Mouse (Mus musculus) left cerebral cortex, postnatal 14 days (tissue): Measurements from ENCODE around the gene Vps52. TPM values are rescaled to one million over a fixed set of nuclear protein-coding genes. Genes with fewer than 3 reads are reported as not detected.
"Not testable (repeated sequence)": the region's sequence is repeated elsewhere in the genome, so short reads cannot be mapped to it uniquely, and the experiment has no call there.

Experiments
- DNase-seq, 2 experiments: peaks; one replicate each; pipeline ENCODE4 v3.0.0; 2021 to 2022; ENCODE audit warnings: low spot score in 2 of 2, mixed read lengths in 1 of 2
- intact Hi-C: fragments of 180-260 bp; cut with DNase I; formaldehyde crosslinking; loops from one replicate; pipeline ENCODE4 v1.15.1; 2025
- total RNA-seq, 2 experiments: library from RNA; stranded (reverse); gene quantifications; 2 replicates each; pipeline ENCODE4 v1.2.3; 2021

Gene Vps52
- total RNA-seq, 2 experiments from 2014 or later: 80.3 to 83.6 TPM

DNA sequence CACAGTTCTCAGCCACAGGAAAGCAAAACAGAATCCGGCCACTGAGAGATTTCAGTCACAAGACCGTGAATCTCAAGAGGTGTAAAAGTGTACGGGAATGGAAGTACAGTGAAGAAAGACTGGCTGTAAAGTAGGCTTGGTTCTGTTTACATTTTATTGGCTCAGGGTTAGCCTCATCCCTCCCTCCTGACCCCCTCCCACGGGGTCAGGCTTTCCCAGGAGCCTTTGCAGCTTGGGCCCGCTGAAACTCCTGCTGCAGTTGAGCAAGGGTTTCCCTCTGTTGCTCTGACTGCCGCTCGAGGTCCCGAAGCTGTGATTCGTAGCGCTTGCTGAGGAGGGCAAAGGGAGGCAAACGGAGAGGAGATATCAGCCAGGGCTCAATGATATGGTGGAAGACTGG, 16.8 kb upstream of the Vps52 start:
- DNase-seq: no peak
- intact Hi-C loops: no loop called here

- peak; percentile 87 to 90 for DNase-seq
- intact Hi-C loops: no loop called here
Measured at GRCm38 (mm10) chr17:33940206-33940805, 15.3 kb upstream of the Vps52 start, which contains the start of the genes Pfdn6 and Wdr46. Pfdn6 (minus strand) TSS chr17:33940343. Wdr46 (plus strand) TSS chr17:33940660.

- no peak for DNase-seq
- intact Hi-C loops: no loop called here
Measured at GRCm38 (mm10) chr17:33940981-33941380, 14.6 kb upstream of the Vps52 start.

DNA sequence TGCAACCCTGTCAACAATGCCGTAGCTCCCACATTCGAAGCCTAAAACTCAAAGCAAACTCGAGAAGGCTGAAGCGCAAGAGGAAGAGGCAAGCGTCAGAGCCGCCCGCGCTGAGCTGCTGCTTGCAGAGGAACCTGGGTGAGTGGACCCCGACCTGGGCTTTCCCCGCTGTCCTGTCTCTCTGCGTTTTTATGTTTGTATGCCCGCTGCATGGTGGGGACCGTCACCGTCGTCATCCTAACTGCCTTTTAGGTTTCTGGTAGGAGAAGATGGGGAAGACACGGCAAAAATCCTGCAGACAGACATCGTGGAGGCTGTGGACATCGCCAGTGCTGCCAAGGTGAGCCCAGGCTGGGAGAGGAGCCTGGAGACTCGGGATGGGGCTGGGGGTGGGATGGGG, 14.2 kb upstream of the Vps52 start:
- intact Hi-C loops: no loop called here
- DNase-seq: no peak

- DNase-seq: no peak
- intact Hi-C loops: no loop called here
Measured at GRCm38 (mm10) chr17:33943454-33943853, 12.2 kb upstream of the Vps52 start.

DNA sequence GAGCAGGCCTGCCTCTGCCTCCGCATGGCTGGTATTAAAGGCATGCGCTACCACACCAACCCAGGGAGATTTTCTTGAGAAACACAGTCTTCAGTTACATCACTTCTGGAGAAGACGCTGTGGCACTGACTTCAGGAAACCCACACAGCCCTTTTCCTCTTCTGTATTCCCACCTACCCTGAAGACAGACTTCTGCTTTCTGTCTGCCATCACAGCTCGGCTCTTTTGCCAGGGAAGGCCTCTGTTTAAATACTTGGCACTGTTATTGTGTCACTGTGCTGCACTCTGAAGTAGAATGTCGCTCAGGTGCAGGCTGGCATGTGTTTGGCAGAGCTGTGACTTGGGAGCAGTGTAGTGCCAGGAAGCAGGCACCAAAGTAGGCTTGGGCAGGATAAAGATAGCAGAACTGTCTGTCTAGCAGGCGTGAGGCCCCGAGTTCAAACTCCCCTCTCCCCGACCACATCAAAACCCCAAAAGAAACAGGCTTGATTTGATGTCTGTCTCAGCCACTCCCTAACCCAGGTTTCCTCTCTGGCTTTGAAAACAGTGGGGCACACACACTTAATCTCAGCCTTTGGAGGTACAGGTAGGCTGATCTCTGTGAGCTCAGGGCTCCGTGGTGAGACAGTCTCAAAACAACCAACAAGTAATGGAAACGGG, 8.1 kb upstream of the Vps52 start:
- intact Hi-C loops: no loop called here
- no peak for DNase-seq

DNA sequence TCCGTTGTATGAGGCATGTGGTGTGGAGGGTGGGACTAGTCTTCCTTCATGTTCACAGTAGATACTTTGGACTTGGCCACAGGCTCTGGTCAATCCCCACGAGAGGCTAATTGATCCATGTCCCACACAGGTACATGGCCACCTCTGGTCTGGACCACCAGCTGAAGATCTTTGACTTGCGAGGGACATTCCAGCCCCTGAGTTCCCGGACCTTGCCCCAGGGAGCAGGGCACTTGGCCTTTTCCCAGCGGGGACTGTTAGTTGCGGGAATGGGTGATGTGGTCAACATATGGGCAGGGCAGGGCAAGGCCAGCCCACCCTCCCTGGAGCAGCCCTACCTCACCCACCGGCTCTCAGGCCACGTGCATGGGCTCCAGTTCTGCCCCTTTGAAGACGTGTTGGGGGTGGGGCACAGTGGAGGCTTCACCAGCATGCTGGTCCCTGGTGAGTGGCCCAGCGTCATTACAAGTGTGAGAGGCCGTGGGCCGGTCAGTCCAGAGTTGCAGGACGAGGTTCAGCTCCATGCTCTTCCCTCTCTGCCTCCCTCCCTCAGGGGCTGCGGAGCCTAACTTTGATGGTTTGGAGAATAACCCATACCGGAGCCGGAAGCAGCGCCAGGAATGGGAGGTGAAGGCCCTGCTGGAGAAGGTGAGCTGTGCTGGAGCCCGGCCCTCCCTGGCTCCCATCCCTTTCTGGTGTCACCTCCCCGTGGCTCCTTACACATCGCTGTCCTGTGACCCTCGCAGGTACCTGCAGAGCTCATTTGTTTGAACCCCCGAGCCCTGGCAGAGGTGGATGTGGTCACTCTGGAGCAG, 7.3 kb upstream of the Vps52 start:
- no peak for DNase-seq
- intact Hi-C loops: no loop called here

DNA sequence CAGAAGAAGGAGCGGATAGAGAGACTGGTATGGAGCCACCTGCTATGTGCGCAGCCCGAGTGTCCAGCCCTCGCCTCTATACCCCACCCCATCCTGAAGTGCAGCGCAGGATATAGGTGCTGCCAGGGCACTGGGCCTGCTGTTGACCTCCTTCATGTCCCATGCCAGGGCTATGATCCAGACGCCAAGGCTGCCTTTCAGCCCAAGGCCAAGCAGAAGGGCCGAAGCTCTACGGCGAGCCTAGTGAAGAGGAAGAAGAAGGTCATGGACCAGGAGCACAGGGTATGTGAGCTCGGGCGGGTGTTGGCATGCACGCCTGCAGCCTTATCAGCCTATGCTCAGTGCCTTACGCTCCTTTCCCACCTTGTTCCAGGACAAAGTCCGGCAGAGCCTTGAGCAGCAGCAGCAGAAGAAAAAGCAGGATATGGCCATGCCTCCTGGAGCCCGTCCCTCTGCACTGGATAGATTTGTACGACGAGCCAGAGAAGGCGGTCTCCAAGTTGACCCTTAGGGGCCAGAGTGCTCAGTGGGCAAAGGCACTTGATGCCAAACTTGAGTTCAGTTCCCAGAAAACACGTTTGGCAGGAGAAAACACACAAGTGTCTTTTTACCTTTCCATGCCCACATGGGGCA, 6.6 kb upstream of the Vps52 start:
- intact Hi-C loops: no loop called here
- DNase-seq: no peak

GRCm38 (mm10) chr17:33950131-33950625, 5.4 kb upstream of the Vps52 start:
- intact Hi-C loops: no loop called here
- no peak for DNase-seq

DNA sequence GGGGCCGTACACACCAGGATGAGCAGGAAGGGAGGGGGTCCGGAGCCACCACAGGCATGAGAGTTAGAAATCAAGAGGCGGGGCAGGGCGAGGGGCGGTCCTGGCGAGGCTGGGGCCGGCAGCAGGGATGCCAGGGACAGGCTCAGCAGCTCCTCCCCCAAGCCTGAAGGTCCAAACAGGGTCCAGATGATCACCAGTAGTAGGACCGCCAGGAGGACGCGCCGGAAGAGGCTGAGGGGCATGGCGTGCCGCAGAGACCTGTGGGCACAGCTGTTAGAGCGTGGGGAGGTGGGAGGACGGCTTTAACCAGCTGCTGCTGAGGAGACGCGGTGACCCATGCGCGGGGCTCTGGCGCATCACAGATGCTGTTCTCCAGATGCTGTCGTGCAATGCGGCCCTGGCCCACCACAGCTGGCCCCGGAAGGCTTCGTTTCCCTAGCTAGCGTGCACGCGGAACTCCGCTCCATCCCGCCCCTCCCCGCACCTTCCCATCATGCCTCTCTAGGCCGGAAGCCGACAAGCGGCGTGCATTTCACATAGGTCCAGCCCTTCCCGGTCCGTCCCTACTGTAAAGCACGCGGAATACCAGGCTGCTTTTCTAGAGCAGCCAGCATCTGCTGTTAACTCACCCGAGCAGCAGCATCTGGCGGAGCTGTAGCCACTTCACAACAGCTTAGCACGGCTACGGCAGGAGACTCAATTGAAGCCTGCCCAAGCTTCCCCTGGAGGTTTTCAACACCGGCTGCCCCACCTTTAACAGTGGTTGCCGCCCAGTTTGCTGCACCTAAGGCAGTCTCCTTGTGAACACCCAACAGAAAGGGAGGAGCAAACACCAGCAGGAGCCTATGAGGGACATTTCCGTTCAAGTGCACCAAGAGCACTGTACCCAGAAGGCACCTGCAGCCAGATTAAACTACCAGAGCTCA, 4.3 kb upstream of the Vps52 start, which contains the start of gene B3galt4:
Gene B3galt4, minus strand, starts transcription at position 468 of the 926 bp plus-strand sequence.
- intact Hi-C loops: no loop called here
- peak; percentile 83 to 86 for DNase-seq

- intact Hi-C loops, DNase-seq: not testable (repeated sequence)
Measured at GRCm38 (mm10) chr17:33952015-33952414, 3.6 kb upstream of the Vps52 start.

DNA sequence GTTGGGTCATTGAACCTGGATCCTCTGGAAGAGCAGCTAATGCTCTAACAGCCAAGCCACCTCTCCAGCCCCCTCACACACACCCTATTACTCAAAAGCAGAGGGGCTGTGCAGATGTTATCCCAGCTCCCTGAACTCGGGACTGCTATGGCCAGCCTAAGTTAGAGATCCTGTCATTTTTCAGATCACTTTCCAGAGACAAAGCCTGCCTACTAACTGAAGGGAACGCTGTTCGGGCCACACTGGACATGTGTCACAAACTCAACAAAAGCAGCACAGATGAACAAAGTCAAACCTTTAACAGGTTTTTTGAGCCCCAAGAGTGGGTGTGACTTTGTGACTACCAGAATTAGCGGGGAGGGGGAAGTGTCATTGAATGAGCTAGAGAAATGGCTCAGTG, 2.7 kb upstream of the Vps52 start:
- intact Hi-C loops: no loop called here
- no peak for DNase-seq

DNA sequence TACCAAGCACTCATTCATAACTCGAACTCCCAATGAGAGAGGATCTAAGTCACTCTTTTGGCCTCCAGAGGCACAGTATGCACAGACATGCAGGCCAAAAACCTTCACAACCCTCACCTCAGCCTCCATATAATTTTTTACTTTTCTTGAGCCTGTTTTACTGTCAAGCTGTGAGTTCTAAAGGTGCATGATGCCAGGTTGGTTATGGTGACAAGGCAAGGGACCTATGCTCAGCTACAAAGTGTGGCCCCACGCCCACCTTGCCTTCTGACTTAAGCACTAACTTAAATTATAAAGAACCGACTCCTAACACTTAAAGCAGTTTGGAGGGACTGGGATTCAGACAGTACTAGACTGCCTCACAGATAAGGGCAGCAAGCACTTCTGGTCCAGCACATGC, 2.3 kb upstream of the Vps52 start:
- no peak for DNase-seq
- intact Hi-C loops: no loop called here

GRCm38 (mm10) chr17:33953961-33954565, 1.5 kb upstream of the Vps52 start:
- intact Hi-C loops: no loop called here
- no peak for DNase-seq

- DNase-seq: no peak
- intact Hi-C loops: loop anchor here (5.0 kb wide), 1 partner anchor 67 kb away; the partner anchor contains the start of gene Ring1
Measured at GRCm38 (mm10) chr17:33954646-33955554, 712 bp upstream of the Vps52 start.

GRCm38 (mm10) chr17:33956336-33956735, 724 bp downstream of the Vps52 start:
- DNase-seq: no peak
- intact Hi-C loops: loop anchor here (5.0 kb wide), 1 partner anchor 66 kb away; the partner anchor contains the start of gene Ring1

- intact Hi-C loops: loop anchor here (5.0 kb wide), 1 partner anchor 65 kb away; the partner anchor contains the start of gene Ring1
Measured at GRCm38 (mm10) chr17:33957493-33957892, 1.9 kb downstream of the Vps52 start.

More at GRCm38 (mm10) chr17:33957493-33957892, 1.9 kb downstream of the Vps52 start:
- DNase-seq: no peak
